ENCODE assay signal across 8 mouse cellular contexts in the genomic region with DNA sequence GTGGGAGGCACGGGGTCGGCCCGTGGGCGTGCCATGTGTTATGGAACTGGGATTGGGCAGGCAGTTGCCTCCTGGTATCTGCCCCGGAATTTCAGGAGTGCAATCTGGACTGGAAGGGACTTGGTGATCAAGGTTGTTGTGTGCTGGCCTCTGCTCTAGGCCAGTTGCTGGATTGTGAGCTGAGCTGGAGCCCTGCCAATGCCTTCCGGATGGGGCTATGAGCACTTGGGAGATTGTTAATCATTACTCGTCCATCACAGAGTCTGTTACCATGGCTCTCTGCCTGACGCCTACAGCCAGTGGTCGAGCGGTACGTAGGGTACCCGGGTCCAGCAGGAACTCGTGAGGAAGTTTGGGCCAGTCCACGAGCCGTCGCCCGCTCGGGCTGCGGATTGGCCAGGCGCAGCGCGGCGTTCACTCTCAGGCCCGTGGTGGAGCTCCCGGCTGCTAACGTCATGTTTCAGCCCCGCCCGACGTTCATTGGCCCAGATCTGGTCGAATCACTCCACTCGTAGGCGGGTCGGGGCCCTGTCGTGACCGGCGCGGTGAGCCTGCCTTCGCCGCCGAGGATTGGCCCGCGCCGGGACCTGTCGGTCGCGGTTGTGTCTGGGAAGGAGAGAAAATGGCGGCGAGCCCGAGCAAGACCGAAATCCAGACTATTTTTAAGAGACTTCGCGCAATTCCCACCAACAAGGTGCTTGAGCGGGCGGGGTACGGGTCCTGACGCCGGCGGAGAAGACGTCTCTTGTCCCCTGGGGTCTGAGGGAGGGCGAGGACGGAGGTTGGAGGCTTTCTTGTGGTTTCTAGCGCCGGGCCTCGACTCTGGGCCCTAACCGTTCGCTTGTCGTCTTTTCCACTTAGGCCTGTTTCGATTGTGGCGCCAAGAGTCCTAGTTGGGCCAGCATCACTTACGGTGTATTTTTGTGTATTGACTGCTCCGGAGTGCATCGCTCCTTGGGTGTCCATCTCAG. TPM values are rescaled to one million over a fixed set of nuclear protein-coding genes. Genes with fewer than 3 reads are reported as not detected.
DNase-seq lines count a peak whose midpoint lies in the region; ATAC-seq and TF ChIP-seq lines count a peak whose summit lies in the region.

Gene Arfgap2 (plus strand): TSS at position 264 of the 971 bp plus-strand sequence.

- peak within 1 kb of the TSS; percentile 96 for H3K9ac ChIP-seq in heart, embryonic 11.5 days (ENCODE audit: low read depth, low read length)
- peak within 1 kb of the TSS; percentile 92 for H3K9ac ChIP-seq in kidney, embryonic 16.5 days (replicated peaks; ENCODE audit: low read length)
- peak within 1 kb of the TSS; percentile 93 for H3K9ac ChIP-seq in liver, adult 2 months (ENCODE audit: low read depth, low read length)

- H3K4me1 ChIP-seq in erythroblast, embryonic 14.5 days (ENCODE audit: control insufficient read depth) = peaks cover 46% of the 10 kb centered on the region
- H3K4me1 ChIP-seq in heart, embryonic 11.5 days (ENCODE audit: control insufficient read depth, insufficient read depth, low read length) = peaks cover 13% of the 10 kb centered on the region
- peaks cover 19% of the 10 kb centered on the region for H3K4me1 ChIP-seq in kidney, embryonic 16.5 days (ENCODE audit: insufficient read depth, low read length)
- peaks cover 32% of the 10 kb centered on the region for H3K4me1 ChIP-seq in liver, adult 2 months (ENCODE audit: control insufficient read depth, insufficient read depth, low read length)

- TF ChIP-seq POLR2A in brain, embryonic 14.5 days (IDR thresholded peaks at IDR 0.05; ENCODE audit: borderline replicate concordance, extremely low read depth, insufficient read depth, insufficient read length, poor library complexity, severe bottlenecking) = peak; percentile 45; the same call in 1 of the 2 replicates
- peak; percentile 84 for TF ChIP-seq POLR2A in liver, adult 2 months (IDR thresholded peaks at IDR 0.05; ENCODE audit: extremely low read depth, insufficient read depth, low read length)
- peak; percentile 77 for TF ChIP-seq POLR2A in myocyte (IDR thresholded peaks at IDR 0.05; ENCODE audit: insufficient read length, low read depth)

- peak; percentile 99 for DNase-seq in brain, embryonic 14.5 days (ENCODE audit: low read depth)
- peak; percentile 100 for DNase-seq in liver, adult 2 months (ENCODE audit: extremely low read depth, low read depth, low spot score)
- peak; percentile 96 for DNase-seq in splenic B cell, adult 2 months (ENCODE audit: low read depth, low spot score)

- peak within 1 kb of the TSS; percentile 94 for H3K27ac ChIP-seq in heart, embryonic 11.5 days (ENCODE audit: low read depth, low read length)
- peak within 1 kb of the TSS; percentile 95 for H3K27ac ChIP-seq in kidney, embryonic 16.5 days (ENCODE audit: low read length)
- H3K27ac ChIP-seq in liver, adult 2 months (replicated peaks; ENCODE audit: insufficient read depth, low read depth, low read length) = peak within 1 kb of the TSS; percentile 91

- peak within 1 kb of the TSS; percentile 99 for H3K4me3 ChIP-seq in C2C12 (ENCODE audit: insufficient read depth, poor library complexity, severe bottlenecking)
- H3K4me3 ChIP-seq in erythroblast, embryonic 14.5 days (replicated peaks) = peak within 1 kb of the TSS; percentile 91
- peak within 1 kb of the TSS; percentile 87 for H3K4me3 ChIP-seq in heart, embryonic 11.5 days (ENCODE audit: low read depth, low read length)
- H3K4me3 ChIP-seq in kidney, embryonic 16.5 days (ENCODE audit: low read length) = peak within 1 kb of the TSS; percentile 90
- H3K4me3 ChIP-seq in liver, adult 2 months (ENCODE audit: insufficient read depth, low read depth, low read length) = peak within 1 kb of the TSS; percentile 88
- H3K4me3 ChIP-seq in myocyte = peak within 1 kb of the TSS; percentile 96

- peak within 1 kb of the TSS; percentile 95 for H3ac ChIP-seq in C2C12 (ENCODE audit: control insufficient read depth, insufficient read length, low read depth)
- peak within 1 kb of the TSS; percentile 45 for H3ac ChIP-seq in myocyte (ENCODE audit: control insufficient read depth, insufficient read length)

- peaks cover 43% of the 10 kb centered on the region for H3K79me2 ChIP-seq in C2C12 (ENCODE audit: control insufficient read depth, insufficient read depth)
- peaks cover 4% of the 10 kb centered on the region; the same call in 1 of the 2 replicates for H3K79me2 ChIP-seq in liver, adult 2 months (ENCODE audit: control insufficient read depth, insufficient read depth, low read length)
- H3K79me2 ChIP-seq in myocyte (ENCODE audit: control insufficient read depth, insufficient read depth) = peaks cover 21% of the 10 kb centered on the region

- peak; percentile 98 for ATAC-seq in heart, embryonic 11.5 days (replicated peaks; ENCODE audit: insufficient number of reproducible peaks, low FRiP score, low TSS enrichment)
- peak; percentile 99 for ATAC-seq in kidney, embryonic 16.5 days (ENCODE audit: low FRiP score, low TSS enrichment)

- WGBS in heart, embryonic 11.5 days (ENCODE audit: insufficient replicate concordance) = 2% methylated on average over 72 of the region's 72 CpGs
- under 1% methylated on average over 72 of the region's 72 CpGs for WGBS in kidney, embryonic 16.5 days
- 1% methylated on average over 72 of the region's 72 CpGs for WGBS in liver, adult 2 months

- peaks cover 44% of the 10 kb centered on the region for H3K36me3 ChIP-seq in C2C12 (ENCODE audit: control insufficient read depth, insufficient read depth)
- peaks cover 49% of the 10 kb centered on the region for H3K36me3 ChIP-seq in erythroblast, embryonic 14.5 days (ENCODE audit: control insufficient read depth)
- H3K36me3 ChIP-seq in heart, embryonic 11.5 days (ENCODE audit: control insufficient read depth, insufficient read depth, low read length) = peaks cover 33% of the 10 kb centered on the region
- H3K36me3 ChIP-seq in kidney, embryonic 16.5 days (ENCODE audit: insufficient read depth, low read length) = peaks cover 40% of the 10 kb centered on the region
- peaks cover 26% of the 10 kb centered on the region; the same call in 1 of the 2 replicates for H3K36me3 ChIP-seq in liver, adult 2 months (ENCODE audit: control insufficient read depth, insufficient read depth, low read length)
- peaks cover 24% of the 10 kb centered on the region for H3K36me3 ChIP-seq in myocyte (ENCODE audit: control insufficient read depth, insufficient read depth)
- peaks cover 7% of the 10 kb centered on the region for H3K36me3 ChIP-seq in splenic B cell, adult 2 months (ENCODE audit: control insufficient read depth, insufficient read depth, low read length, poor library complexity, severe bottlenecking)

- H3K4me2 ChIP-seq in heart, embryonic 11.5 days = peak within 1 kb of the TSS; percentile 92
- H3K4me2 ChIP-seq in kidney, embryonic 16.5 days (replicated peaks; ENCODE audit: low read depth, low read length) = peak within 1 kb of the TSS; percentile 93
- peak within 1 kb of the TSS; percentile 92 for H3K4me2 ChIP-seq in myocyte (ENCODE audit: low read depth)

- H3K79me3 ChIP-seq in C2C12 (ENCODE audit: low read depth) = peaks cover 17% of the 10 kb centered on the region

- TF ChIP-seq CTCF in C2C12 (IDR thresholded peaks at IDR 0.05; ENCODE audit: control insufficient read depth, insufficient read depth, insufficient read length) = no peak
- TF ChIP-seq CTCF in brain, embryonic 14.5 days (IDR thresholded peaks at IDR 0.05; ENCODE audit: borderline replicate concordance, extremely low read depth, insufficient read depth, insufficient read length) = no peak
- no peak for TF ChIP-seq CTCF in liver, adult 2 months (IDR thresholded peaks at IDR 0.05; ENCODE audit: low read depth, low read length)

- no peaks in the 10 kb centered on the region for H3K9me3 ChIP-seq in erythroblast, embryonic 14.5 days (ENCODE audit: control insufficient read depth, low read length)
- H3K9me3 ChIP-seq in heart, embryonic 11.5 days (replicated peaks; ENCODE audit: control insufficient read depth, low read length) = no peaks in the 10 kb centered on the region
- H3K9me3 ChIP-seq in kidney, embryonic 16.5 days (ENCODE audit: low read length) = no peaks in the 10 kb centered on the region

- H3K27me3 ChIP-seq in C2C12 (ENCODE audit: control insufficient read depth, insufficient read depth, insufficient read length) (no peaks in the 10 kb centered on the region), myocyte (ENCODE audit: control insufficient read depth, insufficient read depth, insufficient read length) (no peaks in the 10 kb centered on the region)
- peaks cover 12% of the 10 kb centered on the region for H3K27me3 ChIP-seq in erythroblast, embryonic 14.5 days (ENCODE audit: control insufficient read depth)
- H3K27me3 ChIP-seq in heart, embryonic 11.5 days (ENCODE audit: control insufficient read depth, insufficient read depth, low read length) = no peaks in the 10 kb centered on the region
- H3K27me3 ChIP-seq in kidney, embryonic 16.5 days (ENCODE audit: insufficient read depth, low read length) = no peaks in the 10 kb centered on the region
- no peaks in the 10 kb centered on the region for H3K27me3 ChIP-seq in liver, adult 2 months (ENCODE audit: control insufficient read depth, insufficient read depth, low read length)
- no peaks in the 10 kb centered on the region for H3K27me3 ChIP-seq in splenic B cell, adult 2 months (ENCODE audit: control insufficient read depth, insufficient read depth, low read length, poor library complexity, severe bottlenecking)

TF ChIP-seq in C2C12, 6 proteins besides CTCF, POLR2A, EP300 and RAD21:
- TF ChIP-seq MAX (IDR thresholded peaks at IDR 0.05) (peak; percentile 60), CEBPB (IDR thresholded peaks at IDR 0.05; ENCODE audit: low read depth) (no peak), FOSL1 (IDR thresholded peaks at IDR 0.05; ENCODE audit: insufficient read depth, low read length, poor library complexity, severe bottlenecking) (no peak), MYOD1 (IDR thresholded peaks at IDR 0.05; ENCODE audit: control insufficient read depth, insufficient read length, low read depth) (no peak)

TF ChIP-seq in myocyte, 11 proteins besides CTCF, POLR2A, EP300 and RAD21 (continues in another document):
- TF ChIP-seq MYOG (IDR thresholded peaks at IDR 0.05; ENCODE audit: control insufficient read depth in 1 of 3, insufficient read depth in 1 of 3, insufficient read length in 2 of 3, low read depth in 2 of 3) = peak in 1 of 3 experiments; percentile 13
- TF ChIP-seq TCF3 (IDR thresholded peaks at IDR 0.05; ENCODE audit: insufficient read length, low read depth) = no peak
- peak; percentile 96 for TF ChIP-seq POLR2AphosphoS2 (IDR thresholded peaks at IDR 0.05; ENCODE audit: insufficient read length, low read depth)
- TF ChIP-seq E2F4 (IDR thresholded peaks at IDR 0.05; ENCODE audit: insufficient read depth) = no peak
- no peak for TF ChIP-seq CEBPB (IDR thresholded peaks at IDR 0.05; ENCODE audit: insufficient read depth, poor library complexity, severe bottlenecking)

RNA-seq across cellular contexts. Expression of gene Arfgap2, which starts in this region (rescaled TPM):
- 67.5 TPM for polyA plus RNA-seq in C2C12 (2012; fragmentation: generic; extraction: Trizol)
- 29.4 and 40.3 TPM in 2 replicates for polyA plus RNA-seq in brain, embryonic 14.5 days (2012; rRNA removed)
- 3.5 and 3.7 TPM in 2 replicates for polyA plus RNA-seq in erythroblast, embryonic 14.5 days (2012)
- 56.7 and 64.1 TPM in 2 replicates for polyA plus RNA-seq in heart, embryonic 11.5 days (2014; fragmentation: Nextera tagmentation; extraction: Ambion mirVana)
- 92.9 and 96.5 TPM in 2 replicates for polyA plus RNA-seq in kidney, embryonic 16.5 days (2015; fragmentation: Nextera tagmentation; extraction: Ambion mirVana)
- 74.2 and 83.2 TPM in 2 replicates for total RNA-seq in liver, adult 2 months (2014; rRNA removed)
- polyA plus RNA-seq in liver, adult 2 months (2012; rRNA removed) = 62.9 and 69.1 TPM in 2 replicates
- 60.4 TPM for polyA plus RNA-seq in myocyte (2012; fragmentation: generic; extraction: Trizol)

Comparison
In these comparisons a context has a peak if more than half of its experiments do, and no peak if none do; other contexts are left out.
1. Peak in every context shown above with its lines: DNase-seq, ATAC-seq, H3K4me3 ChIP-seq and H3K27ac ChIP-seq.